Mouse (Mus musculus): ENCODE results near the gene Wfdc16. TPM values are rescaled to one million over a fixed set of nuclear protein-coding genes. Genes with fewer than 3 reads are reported as not detected.
"Not testable (repeated sequence)": the region's sequence is repeated elsewhere in the genome, so short reads cannot be mapped to it uniquely, and the experiment has no call there.

Wfdc16 gene
- not detected for total RNA-seq (2021)

- intact Hi-C loops (cut with DNase I), result no loop called here
- no peak for DNase-seq
Measured at GRCm38 (mm10) chr2:164638696-164639095, at the start of gene Wfdc16. Gene Wfdc16 (minus strand): TSS chr2:164638796.

GRCm38 (mm10) chr2:164684807-164685206 lies 46.2 kb upstream of the Wfdc16 start, which contains the start of gene Wfdc13:
Gene Wfdc13 (plus strand): TSS chr2:164685107.
- DNase-seq, result no peak
- intact Hi-C loops (cut with DNase I), result no loop called here

- DNase-seq, result no peak
- intact Hi-C loops (cut with DNase I), result loop anchor here (1.0 to 5.0 kb wide), 3 partner anchors 46 to 115 kb away; partner anchors contain the start of gene Eppin
Measured at GRCm38 (mm10) chr2:164679906-164680305, 41.3 kb upstream of the Wfdc16 start.

GRCm38 (mm10) chr2:164678848-164679625 lies 40.4 kb upstream of the Wfdc16 start:
- DNase-seq, result peak; percentile 74 to 82
- intact Hi-C loops (cut with DNase I), result loop anchor here (1.0 to 5.0 kb wide), 2 partner anchors 47 to 87 kb away; partner anchors contain the start of gene Eppin

- DNase-seq, result no peak
- intact Hi-C loops (cut with DNase I), result loop anchor here (5.0 kb wide), 1 partner anchor 85 kb away; the partner anchor contains the start of gene Eppin
Measured at GRCm38 (mm10) chr2:164676916-164677685, 38.5 kb upstream of the Wfdc16 start.

- intact Hi-C loops (cut with DNase I), result loop anchor here (5.0 kb wide), 1 partner anchor 84 kb away; the partner anchor contains the start of gene Eppin
- DNase-seq, result no peak
Measured at GRCm38 (mm10) chr2:164676103-164676502, 37.5 kb upstream of the Wfdc16 start.

- DNase-seq, result no peak
- intact Hi-C loops (cut with DNase I), result no loop called here
Measured at GRCm38 (mm10) chr2:164673987-164674386, 35.4 kb upstream of the Wfdc16 start, which contains the start of gene Wfdc11. Gene Wfdc11 (minus strand): TSS chr2:164674087.

- no peak for DNase-seq
- intact Hi-C loops (cut with DNase I), result no loop called here
Measured at GRCm38 (mm10) chr2:164670938-164671337, 32.3 kb upstream of the Wfdc16 start.

GRCm38 (mm10) chr2:164670261-164670660 lies 31.7 kb upstream of the Wfdc16 start:
- intact Hi-C loops (cut with DNase I), result no loop called here
- DNase-seq, result no peak

- no peak for DNase-seq
- intact Hi-C loops (cut with DNase I), result no loop called here
Measured at GRCm38 (mm10) chr2:164664851-164665250, 26.3 kb upstream of the Wfdc16 start.

- intact Hi-C loops (cut with DNase I), result no loop called here
- no peak for DNase-seq
Measured at GRCm38 (mm10) chr2:164656483-164656882, 17.9 kb upstream of the Wfdc16 start, which contains the start of gene Wfdc9. Gene Wfdc9 (minus strand): TSS chr2:164656583.

GRCm38 (mm10) chr2:164655858-164656257 lies 17.3 kb upstream of the Wfdc16 start, which contains the start of gene Wfdc10:
Gene Wfdc10 (plus strand): TSS chr2:164656046.
- intact Hi-C loops (cut with DNase I), result no loop called here
- peak; percentile 33 to 67 for DNase-seq

GRCm38 (mm10) chr2:164641881-164642673 lies 3.5 kb upstream of the Wfdc16 start:
- intact Hi-C loops (cut with DNase I), result no loop called here
- no peak for DNase-seq

GRCm38 (mm10) chr2:164641129-164641528 lies 2.5 kb upstream of the Wfdc16 start:
- peak; percentile 3 to 10 for DNase-seq

GRCm38 (mm10) chr2:164635266-164635665 lies 3.3 kb downstream of the Wfdc16 start:
- intact Hi-C loops (cut with DNase I), result no loop called here
- no peak for DNase-seq

More at GRCm38 (mm10) chr2:164641129-164641528, 2.5 kb upstream of the Wfdc16 start:
- intact Hi-C loops (cut with DNase I), result no loop called here

GRCm38 (mm10) chr2:164621775-164622174 lies 16.8 kb downstream of the Wfdc16 start:
- DNase-seq, result no peak
- intact Hi-C loops (cut with DNase I), result no loop called here

- intact Hi-C loops (cut with DNase I), result no loop called here
- DNase-seq, result no peak
Measured at GRCm38 (mm10) chr2:164619050-164619449, 19.5 kb downstream of the Wfdc16 start.

GRCm38 (mm10) chr2:164615386-164615785 lies 23.2 kb downstream of the Wfdc16 start:
- intact Hi-C loops (cut with DNase I), result no loop called here
- no peak for DNase-seq

GRCm38 (mm10) chr2:164613471-164613870 lies 25.1 kb downstream of the Wfdc16 start, which contains the start of the genes Wfdc6b and Wfdc8:
Gene Wfdc6b (plus strand): TSS chr2:164613522.
Gene Wfdc8 (minus strand): TSS chr2:164613626.
- peak; percentile 29 to 50 for DNase-seq
- intact Hi-C loops (cut with DNase I), result not testable (repeated sequence)

- intact Hi-C loops (cut with DNase I), result no loop called here
- no peak for DNase-seq
Measured at GRCm38 (mm10) chr2:164608781-164609180, 29.8 kb downstream of the Wfdc16 start.

Data from heart, postnatal 10 days (tissue).